Mouse (Mus musculus): Measurements from ENCODE around the gene Babam2. TPM values are rescaled to one million over a fixed set of nuclear protein-coding genes. Genes with fewer than 3 reads are reported as not detected.
A peak's percentile ranks its signal among the peaks of the same experiment; 100 is the strongest.

The Babam2 gene
- polyA plus RNA-seq, 1 experiment from 2014 or later, result 33.5 TPM

- H3K9ac ChIP-seq (replicated peaks; ENCODE audit: low read length), result no peak overlapping the region
- H3K4me3 ChIP-seq (replicated peaks; ENCODE audit: low read depth, low read length), result no peak overlapping the region
- DNase-seq, result no peak
- no peaks in the 10 kb centered on the region for H3K27me3 ChIP-seq (ENCODE audit: control insufficient read depth, insufficient read depth, low read length)
- H3K4me1 ChIP-seq (ENCODE audit: control insufficient read depth, insufficient read depth, low read length), result no peaks in the 10 kb centered on the region
- no peaks in the 10 kb centered on the region for H3K9me3 ChIP-seq (ENCODE audit: control insufficient read depth, low read length)
- no peak for ATAC-seq (ENCODE audit: low FRiP score, low TSS enrichment)
- no peak overlapping the region for H3K27ac ChIP-seq (replicated peaks; ENCODE audit: low read depth, low read length)
- H3K4me2 ChIP-seq (ENCODE audit: low read length), result no peak overlapping the region
- H3K36me3 ChIP-seq (ENCODE audit: control insufficient read depth, insufficient read depth, low read length), result no peaks in the 10 kb centered on the region
Observed at GRCm38 (mm10) chr5:32043996-32044395, 346.5 kb downstream of the Babam2 start.

- ATAC-seq (ENCODE audit: low FRiP score, low TSS enrichment) (no peak), DNase-seq (no peak)
- Histone ChIP-seq H3K4me3 (replicated peaks; ENCODE audit: low read depth, low read length) (no peak overlapping the region), H3K9me3 (ENCODE audit: control insufficient read depth, low read length) (no peaks in the 10 kb centered on the region), H3K36me3 (ENCODE audit: control insufficient read depth, insufficient read depth, low read length) (no peaks in the 10 kb centered on the region), H3K4me2 (ENCODE audit: low read length) (no peak overlapping the region), H3K27ac (replicated peaks; ENCODE audit: low read depth, low read length) (no peak overlapping the region), H3K9ac (replicated peaks; ENCODE audit: low read length) (no peak overlapping the region), H3K27me3 (ENCODE audit: control insufficient read depth, insufficient read depth, low read length) (no peaks in the 10 kb centered on the region), H3K4me1 (ENCODE audit: control insufficient read depth, insufficient read depth, low read length) (no peaks in the 10 kb centered on the region)
- 75% methylated on average over 1 of the region's 1 CpGs for WGBS
Observed at GRCm38 (mm10) chr5:32051899-32052298, 354.4 kb downstream of the Babam2 start.

- no peak overlapping the region for H3K27ac ChIP-seq (replicated peaks; ENCODE audit: low read depth, low read length)
- 93% methylated on average over 1 of the region's 1 CpGs for WGBS
- no peaks in the 10 kb centered on the region for H3K36me3 ChIP-seq (ENCODE audit: control insufficient read depth, insufficient read depth, low read length)
- no peaks in the 10 kb centered on the region for H3K9me3 ChIP-seq (ENCODE audit: control insufficient read depth, low read length)
- H3K27me3 ChIP-seq (ENCODE audit: control insufficient read depth, insufficient read depth, low read length), result no peaks in the 10 kb centered on the region
- no peak overlapping the region for H3K9ac ChIP-seq (replicated peaks; ENCODE audit: low read length)
- no peaks in the 10 kb centered on the region for H3K4me1 ChIP-seq (ENCODE audit: control insufficient read depth, insufficient read depth, low read length)
- DNase-seq, result no peak
- H3K4me2 ChIP-seq (ENCODE audit: low read length), result no peak overlapping the region
- no peak for ATAC-seq (ENCODE audit: low FRiP score, low TSS enrichment)
- H3K4me3 ChIP-seq (replicated peaks; ENCODE audit: low read depth, low read length), result no peak overlapping the region
Observed at GRCm38 (mm10) chr5:32052467-32052866, 355.0 kb downstream of the Babam2 start.

- WGBS, result 85% methylated on average over 8 of the region's 8 CpGs
- Histone ChIP-seq H3K27me3 (ENCODE audit: control insufficient read depth, insufficient read depth, low read length) (no peaks in the 10 kb centered on the region), H3K4me1 (ENCODE audit: control insufficient read depth, insufficient read depth, low read length) (no peaks in the 10 kb centered on the region), H3K9ac (replicated peaks; ENCODE audit: low read length) (no peak overlapping the region), H3K36me3 (ENCODE audit: control insufficient read depth, insufficient read depth, low read length) (no peaks in the 10 kb centered on the region), H3K4me2 (ENCODE audit: low read length) (no peak overlapping the region), H3K4me3 (replicated peaks; ENCODE audit: low read depth, low read length) (no peak overlapping the region), H3K27ac (replicated peaks; ENCODE audit: low read depth, low read length) (no peak overlapping the region), H3K9me3 (ENCODE audit: control insufficient read depth, low read length) (no peaks in the 10 kb centered on the region)
- DNase-seq, result no peak
- ATAC-seq (ENCODE audit: low FRiP score, low TSS enrichment), result no peak
Observed at GRCm38 (mm10) chr5:32053476-32053875, 356.0 kb downstream of the Babam2 start.

DNA sequence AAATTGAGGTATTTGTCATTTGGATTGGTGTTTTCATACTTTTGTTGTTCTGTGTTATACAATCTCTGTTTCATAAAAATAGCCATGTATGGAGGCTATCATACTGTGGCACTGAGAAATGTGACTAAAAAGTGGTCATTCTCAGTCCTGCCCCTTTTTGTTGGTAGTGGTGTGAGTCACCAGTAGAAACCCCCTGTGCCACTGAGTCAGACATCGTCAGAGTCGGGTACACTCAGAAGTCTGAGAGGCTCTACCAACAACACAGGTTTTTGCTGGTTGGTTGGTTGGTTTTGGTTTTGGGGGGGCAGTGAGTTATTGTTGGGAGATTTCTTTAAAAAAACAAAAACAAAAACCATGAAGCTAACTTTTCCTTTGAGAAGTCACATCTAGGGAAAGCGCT, 358.2 kb downstream of the Babam2 start:
- ATAC-seq (ENCODE audit: low FRiP score, low TSS enrichment) (no peak), DNase-seq (no peak)
- H3K27ac ChIP-seq (replicated peaks; ENCODE audit: low read depth, low read length), result no peak overlapping the region
- 79% methylated on average over 3 of the region's 3 CpGs for WGBS
- H3K9ac ChIP-seq (replicated peaks; ENCODE audit: low read length), result no peak overlapping the region
- H3K4me2 ChIP-seq (ENCODE audit: low read length), result no peak overlapping the region
- no peaks in the 10 kb centered on the region for H3K36me3 ChIP-seq (ENCODE audit: control insufficient read depth, insufficient read depth, low read length)
- no peaks in the 10 kb centered on the region for H3K27me3 ChIP-seq (ENCODE audit: control insufficient read depth, insufficient read depth, low read length)
- no peak overlapping the region for H3K4me3 ChIP-seq (replicated peaks; ENCODE audit: low read depth, low read length)
- no peaks in the 10 kb centered on the region for H3K9me3 ChIP-seq (ENCODE audit: control insufficient read depth, low read length)
- no peaks in the 10 kb centered on the region for H3K4me1 ChIP-seq (ENCODE audit: control insufficient read depth, insufficient read depth, low read length)

- Histone ChIP-seq H3K27me3 (ENCODE audit: control insufficient read depth, insufficient read depth, low read length) (no peaks in the 10 kb centered on the region), H3K36me3 (ENCODE audit: control insufficient read depth, insufficient read depth, low read length) (no peaks in the 10 kb centered on the region), H3K9ac (replicated peaks; ENCODE audit: low read length) (no peak overlapping the region), H3K27ac (replicated peaks; ENCODE audit: low read depth, low read length) (no peak overlapping the region), H3K9me3 (ENCODE audit: control insufficient read depth, low read length) (no peaks in the 10 kb centered on the region), H3K4me2 (ENCODE audit: low read length) (no peak overlapping the region), H3K4me1 (ENCODE audit: control insufficient read depth, insufficient read depth, low read length) (no peaks in the 10 kb centered on the region), H3K4me3 (replicated peaks; ENCODE audit: low read depth, low read length) (no peak overlapping the region)
- WGBS, result 75% methylated on average over 1 of the region's 1 CpGs
- ATAC-seq (ENCODE audit: low FRiP score, low TSS enrichment) (no peak), DNase-seq (no peak)
Observed at GRCm38 (mm10) chr5:32056126-32056525, 358.6 kb downstream of the Babam2 start.

DNA sequence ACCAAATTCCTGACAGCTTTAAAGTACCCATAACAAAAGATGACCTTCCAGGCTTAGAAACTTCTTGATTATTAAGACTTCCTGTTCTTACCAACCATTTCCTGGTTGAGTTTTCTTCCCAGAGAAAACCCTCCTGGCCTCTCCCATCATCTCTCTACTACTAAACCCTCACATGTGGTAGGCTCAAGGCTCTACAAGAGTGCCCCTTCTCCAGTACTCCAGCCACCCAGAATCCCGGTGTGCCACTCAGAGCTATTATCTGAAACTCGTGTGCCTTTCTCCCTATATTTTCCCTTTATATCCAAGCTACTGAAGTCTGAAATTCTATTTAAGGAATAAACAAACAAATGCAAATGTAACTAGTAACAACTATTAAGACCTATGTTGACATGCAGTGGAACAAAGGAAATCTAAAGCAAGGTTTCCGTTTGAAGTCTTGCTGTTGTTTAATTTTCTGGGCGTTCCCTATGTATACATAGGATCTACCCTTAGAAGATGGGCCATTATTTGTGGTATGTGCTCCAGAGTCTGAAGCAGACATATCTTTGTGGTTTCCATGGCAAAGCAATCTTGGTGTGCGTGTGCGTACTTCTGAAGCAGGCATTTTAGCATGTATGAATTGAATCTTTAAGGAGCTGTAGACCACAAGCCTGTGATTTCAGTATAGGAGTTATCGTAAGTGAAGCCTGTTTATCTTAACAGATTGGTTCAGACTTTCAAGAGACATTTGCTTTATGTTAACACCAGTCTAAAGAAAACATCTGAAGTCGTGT, 361.2 kb downstream of the Babam2 start:
- Histone ChIP-seq H3K4me2 (ENCODE audit: low read length) (no peak overlapping the region), H3K27ac (replicated peaks; ENCODE audit: low read depth, low read length) (no peak overlapping the region), H3K9ac (replicated peaks; ENCODE audit: low read length) (no peak overlapping the region), H3K9me3 (ENCODE audit: control insufficient read depth, low read length) (no peaks in the 10 kb centered on the region), H3K4me3 (replicated peaks; ENCODE audit: low read depth, low read length) (no peak overlapping the region), H3K4me1 (ENCODE audit: control insufficient read depth, insufficient read depth, low read length) (no peaks in the 10 kb centered on the region), H3K27me3 (ENCODE audit: control insufficient read depth, insufficient read depth, low read length) (no peaks in the 10 kb centered on the region), H3K36me3 (ENCODE audit: control insufficient read depth, insufficient read depth, low read length) (no peaks in the 10 kb centered on the region)
- 84% methylated on average over 8 of the region's 8 CpGs for WGBS
- DNase-seq (peak; percentile 12), ATAC-seq (ENCODE audit: low FRiP score, low TSS enrichment) (no peak)

- no peaks in the 10 kb centered on the region for H3K4me1 ChIP-seq (ENCODE audit: control insufficient read depth, insufficient read depth, low read length)
- no peak overlapping the region for H3K4me2 ChIP-seq (ENCODE audit: low read length)
- DNase-seq (no peak), ATAC-seq (ENCODE audit: low FRiP score, low TSS enrichment) (no peak)
- no peak overlapping the region for H3K9ac ChIP-seq (replicated peaks; ENCODE audit: low read length)
- H3K4me3 ChIP-seq (replicated peaks; ENCODE audit: low read depth, low read length), result no peak overlapping the region
- H3K27me3 ChIP-seq (ENCODE audit: control insufficient read depth, insufficient read depth, low read length), result no peaks in the 10 kb centered on the region
- H3K9me3 ChIP-seq (ENCODE audit: control insufficient read depth, low read length), result no peaks in the 10 kb centered on the region
- WGBS, result 86% methylated on average over 8 of the region's 8 CpGs
- no peaks in the 10 kb centered on the region for H3K36me3 ChIP-seq (ENCODE audit: control insufficient read depth, insufficient read depth, low read length)
- no peak overlapping the region for H3K27ac ChIP-seq (replicated peaks; ENCODE audit: low read depth, low read length)
Observed at GRCm38 (mm10) chr5:32059254-32059796, 361.8 kb downstream of the Babam2 start.

DNA sequence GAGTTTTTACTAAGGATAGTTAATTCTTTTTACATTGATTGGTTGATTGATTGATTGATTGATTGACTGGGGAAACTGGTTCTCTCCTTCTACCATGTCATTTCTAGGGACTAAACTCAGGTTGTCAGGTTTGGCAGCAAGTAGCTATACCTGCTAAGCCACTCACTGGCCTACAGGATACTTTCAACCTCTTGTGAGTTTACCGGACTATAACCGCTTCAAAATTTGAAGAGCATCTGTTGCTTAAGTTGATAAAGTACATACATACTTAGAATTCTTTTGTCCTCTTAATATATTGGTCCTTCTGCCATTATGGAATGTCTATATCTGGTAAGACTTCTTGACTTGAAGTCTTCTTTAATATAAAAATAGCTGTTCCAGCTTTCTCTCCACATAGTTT, 363.0 kb downstream of the Babam2 start:
- H3K27me3 ChIP-seq (ENCODE audit: control insufficient read depth, insufficient read depth, low read length), result no peaks in the 10 kb centered on the region
- no peak overlapping the region for H3K9ac ChIP-seq (replicated peaks; ENCODE audit: low read length)
- no peaks in the 10 kb centered on the region for H3K9me3 ChIP-seq (ENCODE audit: control insufficient read depth, low read length)
- no peaks in the 10 kb centered on the region for H3K4me1 ChIP-seq (ENCODE audit: control insufficient read depth, insufficient read depth, low read length)
- no peak overlapping the region for H3K27ac ChIP-seq (replicated peaks; ENCODE audit: low read depth, low read length)
- H3K4me3 ChIP-seq (replicated peaks; ENCODE audit: low read depth, low read length), result no peak overlapping the region
- no peak for DNase-seq
- 98% methylated on average over 2 of the region's 2 CpGs for WGBS
- no peak for ATAC-seq (ENCODE audit: low FRiP score, low TSS enrichment)
- no peaks in the 10 kb centered on the region for H3K36me3 ChIP-seq (ENCODE audit: control insufficient read depth, insufficient read depth, low read length)
- no peak overlapping the region for H3K4me2 ChIP-seq (ENCODE audit: low read length)

Measured in midbrain, embryonic 14.5 days (tissue).